In the genomic region with DNA sequence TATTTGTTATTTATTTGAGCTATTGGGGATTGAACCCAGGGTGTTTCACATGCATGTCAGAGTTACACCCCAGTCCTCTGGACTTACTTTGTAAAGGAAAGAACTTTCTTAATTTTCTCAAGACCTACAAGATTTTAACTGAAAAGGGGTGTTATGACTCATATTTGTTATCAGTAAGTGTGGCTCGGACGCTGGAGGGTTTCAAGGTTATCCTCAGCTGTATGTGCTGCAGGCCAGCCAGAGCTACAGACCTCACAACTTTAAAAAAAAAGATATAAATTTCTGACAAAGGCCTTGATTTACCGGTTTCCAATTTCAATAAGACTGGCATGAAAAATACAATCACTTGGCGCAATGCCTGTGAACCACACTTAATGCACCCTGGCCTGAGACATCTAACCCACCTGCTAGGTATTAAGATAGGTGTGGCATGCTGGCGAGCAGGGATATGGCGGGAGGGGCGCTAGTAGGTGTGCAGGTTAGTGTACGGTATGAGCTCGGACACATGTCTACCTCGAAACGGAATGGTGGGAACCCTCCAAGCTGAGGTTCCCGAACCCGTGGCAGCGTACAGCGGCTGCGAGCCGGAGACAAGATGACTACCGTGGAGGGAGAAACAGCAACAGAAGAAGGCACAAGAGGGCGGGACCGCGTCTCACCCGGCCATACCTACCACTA, we compare ENCODE assay signal across 8 mouse cellular contexts. TPM values are rescaled to one million over a fixed set of nuclear protein-coding genes. Genes with fewer than 3 reads are reported as not detected.
DNase-seq lines count a peak whose midpoint lies in the region; ATAC-seq and TF ChIP-seq lines count a peak whose summit lies in the region.

No protein-coding gene starts in this region.

- peak overlapping the region; percentile 90 for H3K9ac ChIP-seq in kidney, embryonic 16.5 days (replicated peaks; ENCODE audit: low read length)
- H3K9ac ChIP-seq in hindbrain, embryonic 12.5 days: peak overlapping the region; percentile 75
- H3K9ac ChIP-seq in midbrain, embryonic 13.5 days (replicated peaks): peak overlapping the region; percentile 79

- H3K4me2 ChIP-seq in kidney, embryonic 16.5 days (replicated peaks; ENCODE audit: low read depth, low read length): peak overlapping the region; percentile 92
- H3K4me2 ChIP-seq in hindbrain, embryonic 12.5 days (replicated peaks): peak overlapping the region; percentile 80
- H3K4me2 ChIP-seq in midbrain, embryonic 13.5 days (replicated peaks): peak overlapping the region; percentile 76

- H3K27ac ChIP-seq in kidney, embryonic 16.5 days (ENCODE audit: low read length): peak overlapping the region; percentile 96
- H3K27ac ChIP-seq in bone marrow macrophage, adult 2 months (ENCODE audit: insufficient read depth, low read depth, low read length): peak overlapping the region; percentile 69
- peak overlapping the region; percentile 91 for H3K27ac ChIP-seq in hindbrain, embryonic 12.5 days
- H3K27ac ChIP-seq in midbrain, embryonic 13.5 days: peak overlapping the region; percentile 92

- TF ChIP-seq CTCF in bone marrow macrophage, adult 2 months (IDR thresholded peaks at IDR 0.05; ENCODE audit: low read depth, low read length): no peak

- peak; percentile 28; the same call in 1 of the 2 replicates for ATAC-seq in kidney, embryonic 16.5 days (ENCODE audit: low FRiP score, low TSS enrichment)
- ATAC-seq in hindbrain, embryonic 12.5 days (ENCODE audit: low FRiP score): peak; percentile 64
- ATAC-seq in midbrain, embryonic 13.5 days: peak; percentile 71; the same call in 1 of the 2 replicates

- TF ChIP-seq POLR2A in bone marrow macrophage, adult 2 months (IDR thresholded peaks at IDR 0.05; ENCODE audit: borderline replicate concordance, low read depth, low read length): 0 out of 2 replicates have a peak, but pooled peaks have one; percentile 6

- peaks cover 5% of the 10 kb centered on the region for H3K9me3 ChIP-seq in kidney, embryonic 16.5 days (ENCODE audit: low read length)
- H3K9me3 ChIP-seq in hindbrain, embryonic 12.5 days (replicated peaks): 0 out of 2 replicates have a peak, but pooled peaks cover 3% of the 10 kb centered on the region
- H3K9me3 ChIP-seq in midbrain, embryonic 13.5 days: no peaks in the 10 kb centered on the region

- H3K27me3 ChIP-seq in kidney, embryonic 16.5 days (ENCODE audit: insufficient read depth, low read length): no peaks in the 10 kb centered on the region
- no peaks in the 10 kb centered on the region for H3K27me3 ChIP-seq in hindbrain, embryonic 12.5 days
- H3K27me3 ChIP-seq in midbrain, embryonic 13.5 days: no peaks in the 10 kb centered on the region

- 2% methylated on average over 22 of the region's 22 CpGs for WGBS in kidney, embryonic 16.5 days
- 3% methylated on average over 22 of the region's 22 CpGs for WGBS in hindbrain, embryonic 12.5 days
- WGBS in midbrain, embryonic 13.5 days: 3% methylated on average over 22 of the region's 22 CpGs

- no peaks in the 10 kb centered on the region for H3K36me3 ChIP-seq in kidney, embryonic 16.5 days (ENCODE audit: insufficient read depth, low read length)
- H3K36me3 ChIP-seq in hindbrain, embryonic 12.5 days: no peaks in the 10 kb centered on the region
- peaks cover 5% of the 10 kb centered on the region; the same call in 1 of the 2 replicates for H3K36me3 ChIP-seq in midbrain, embryonic 13.5 days

- peaks cover 10% of the 10 kb centered on the region for H3K4me1 ChIP-seq in kidney, embryonic 16.5 days (ENCODE audit: insufficient read depth, low read length)
- peaks cover 13% of the 10 kb centered on the region for H3K4me1 ChIP-seq in bone marrow macrophage, adult 2 months (ENCODE audit: control insufficient read depth, insufficient read depth, low read length)
- H3K4me1 ChIP-seq in hindbrain, embryonic 12.5 days: peaks cover 6% of the 10 kb centered on the region; the same call in 1 of the 2 replicates
- H3K4me1 ChIP-seq in midbrain, embryonic 13.5 days (replicated peaks): peaks cover 9% of the 10 kb centered on the region

- peak overlapping the region; percentile 81 for H3K4me3 ChIP-seq in kidney, embryonic 16.5 days (ENCODE audit: low read length)
- peak overlapping the region; percentile 73 for H3K4me3 ChIP-seq in bone marrow macrophage, adult 2 months (ENCODE audit: insufficient read depth, low read length)
- peak overlapping the region; percentile 63 for H3K4me3 ChIP-seq in hindbrain, embryonic 12.5 days
- peak overlapping the region; percentile 68 for H3K4me3 ChIP-seq in midbrain, embryonic 13.5 days (replicated peaks)

- DNase-seq in kidney, adult 18-20 months: no peak
- DNase-seq in gastrocnemius, postnatal 10 days: no peak
- no peak for DNase-seq in right cerebral cortex, postnatal 10 days (ENCODE audit: low spot score in 2 of 2)
- DNase-seq in urinary bladder, postnatal 4 days (ENCODE audit: low spot score in 2 of 2): no peak

RNA-seq across cellular contexts. Expression of gene B3gntl1, which starts 0.5 kb away (rescaled TPM):
- polyA plus RNA-seq in kidney, embryonic 16.5 days (2015; fragmentation: Nextera tagmentation; extraction: Ambion mirVana): 8.7 and 8.8 TPM in 2 replicates
- polyA plus RNA-seq in bone marrow macrophage, adult 2 months (2012; ENCODE audit: insufficient read depth, insufficient read length, missing spikeins): 5.5 and 5.7 TPM in 2 replicates
- polyA plus RNA-seq in hindbrain, embryonic 12.5 days (2016; fragmentation: Nextera tagmentation; extraction: Ambion mirVana): 8.2 and 8.6 TPM in 2 replicates
- polyA plus RNA-seq in midbrain, embryonic 13.5 days (2015; fragmentation: Nextera tagmentation; extraction: Ambion mirVana): 6.2 and 7.0 TPM in 2 replicates
- total RNA-seq in gastrocnemius, postnatal 10 days (2021): 1 to 10 TPM; 3.2 to 4.5 TPM

RNA-seq across cellular contexts. Expression of gene Metrnl, which starts 28.9 kb away (rescaled TPM):
- 29.5 and 31.3 TPM in 2 replicates for polyA plus RNA-seq in kidney, embryonic 16.5 days (2015; fragmentation: Nextera tagmentation; extraction: Ambion mirVana)
- polyA plus RNA-seq in bone marrow macrophage, adult 2 months (2012; ENCODE audit: insufficient read depth, insufficient read length, missing spikeins): 200 and 216 TPM in 2 replicates
- polyA plus RNA-seq in hindbrain, embryonic 12.5 days (2016; fragmentation: Nextera tagmentation; extraction: Ambion mirVana): 22.3 and 26.1 TPM in 2 replicates
- 4.9 and 9.8 TPM in 2 replicates for polyA plus RNA-seq in midbrain, embryonic 13.5 days (2015; fragmentation: Nextera tagmentation; extraction: Ambion mirVana)
- total RNA-seq in gastrocnemius, postnatal 10 days (2021): 10 to 100 TPM; 15.1 to 21.1 TPM
